Mouse (Mus musculus): ENCODE results near the gene Smo.
"Not testable (repeated sequence)": the region's sequence is repeated elsewhere in the genome, so short reads cannot be mapped to it uniquely, and the experiment has no call there.

The Smo gene

DNA sequence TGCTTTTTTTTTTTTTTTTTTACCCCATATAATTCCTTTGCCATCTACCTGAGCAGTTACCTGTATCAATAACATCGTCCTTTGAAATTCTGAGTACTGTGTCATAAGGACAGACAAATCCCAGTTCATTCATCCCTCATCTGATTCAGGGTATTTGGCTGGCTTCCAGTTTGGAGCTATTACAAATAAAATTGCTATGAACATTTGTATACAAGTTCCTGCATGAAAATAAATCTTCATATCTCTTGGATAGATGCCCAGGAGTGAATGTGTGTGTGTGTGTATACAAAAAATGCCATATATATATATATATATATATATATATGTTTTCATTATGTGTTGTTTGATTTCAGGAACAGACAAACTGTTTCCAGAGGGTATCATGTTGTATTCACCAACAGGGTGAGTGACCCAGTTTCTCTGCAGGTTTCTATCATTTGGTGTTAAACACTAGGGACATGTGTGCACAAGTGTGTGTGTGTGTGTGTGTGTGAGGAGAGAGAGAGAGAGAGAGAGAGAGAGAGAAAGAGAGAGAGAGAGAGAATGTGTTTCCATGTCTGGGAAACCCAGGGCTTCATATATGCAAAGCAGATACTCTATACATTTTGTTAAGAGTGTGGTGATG, 8.6 kb upstream of the Smo start:
- ATAC-seq (ENCODE audit: low TSS enrichment), result no peak

DNA sequence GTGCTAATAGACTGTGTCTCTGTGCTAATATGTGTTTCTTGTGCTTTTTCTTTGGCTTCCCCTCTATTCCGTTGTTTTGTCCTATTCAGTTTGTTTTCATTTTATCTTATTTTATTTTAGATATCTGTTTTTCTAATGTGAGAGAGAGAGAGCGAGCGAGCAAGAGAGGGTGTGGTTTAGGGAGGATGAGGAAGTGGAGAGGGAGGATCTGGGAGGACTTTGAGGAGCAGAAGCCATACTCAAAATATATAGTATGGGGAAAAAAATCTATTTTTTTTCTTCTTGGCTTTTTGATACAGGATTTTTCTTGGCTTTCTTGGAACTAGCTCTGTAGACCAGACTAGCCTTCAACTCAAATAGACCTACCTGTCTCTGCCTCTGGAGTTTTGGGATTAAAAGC, 7.3 kb upstream of the Smo start:
- ATAC-seq (ENCODE audit: low TSS enrichment), result no peak

- ATAC-seq (ENCODE audit: low TSS enrichment), result no peak
Measured at GRCm38 (mm10) chr6:29729491-29729890, 5.8 kb upstream of the Smo start.

DNA sequence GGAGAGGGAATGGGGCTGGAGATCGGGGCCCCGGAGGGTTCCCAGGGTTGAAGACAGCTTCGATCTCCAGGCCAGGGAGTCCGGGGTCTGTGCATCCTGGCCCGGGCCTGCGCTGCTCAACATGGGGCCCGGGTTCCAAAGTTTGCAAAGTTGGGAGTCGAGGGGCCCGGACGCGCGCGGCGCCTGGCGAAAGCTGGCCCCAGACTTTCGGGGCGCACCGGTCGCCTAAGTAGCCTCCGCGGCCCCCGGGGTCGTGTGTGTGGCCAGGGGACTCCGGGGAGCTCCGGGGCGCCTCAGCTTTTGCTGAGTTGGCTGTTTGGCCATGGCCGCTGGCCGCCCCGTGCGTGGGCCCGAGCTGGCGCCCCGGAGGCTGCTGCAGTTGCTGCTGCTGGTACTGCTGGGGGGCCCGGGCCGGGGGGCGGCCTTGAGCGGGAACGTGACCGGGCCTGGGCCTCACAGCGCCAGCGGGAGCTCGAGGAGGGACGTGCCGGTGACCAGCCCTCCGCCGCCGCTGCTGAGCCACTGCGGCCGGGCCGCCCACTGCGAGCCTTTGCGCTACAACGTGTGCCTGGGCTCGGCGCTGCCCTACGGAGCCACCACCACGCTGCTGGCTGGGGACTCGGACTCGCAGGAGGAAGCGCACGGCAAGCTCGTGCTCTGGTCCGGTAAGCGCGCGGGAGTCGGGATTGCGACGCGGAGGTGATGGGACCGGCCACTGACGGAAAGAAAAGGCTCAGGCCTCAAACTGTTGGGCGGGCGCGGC, 567 bp downstream of the Smo start:
- ATAC-seq (ENCODE audit: low TSS enrichment), result peak; percentile 79; the same call in 1 of the 2 replicates

GRCm38 (mm10) chr6:29736610-29737458, 1.5 kb downstream of the Smo start:
- ATAC-seq (ENCODE audit: low TSS enrichment), result no peak

DNA sequence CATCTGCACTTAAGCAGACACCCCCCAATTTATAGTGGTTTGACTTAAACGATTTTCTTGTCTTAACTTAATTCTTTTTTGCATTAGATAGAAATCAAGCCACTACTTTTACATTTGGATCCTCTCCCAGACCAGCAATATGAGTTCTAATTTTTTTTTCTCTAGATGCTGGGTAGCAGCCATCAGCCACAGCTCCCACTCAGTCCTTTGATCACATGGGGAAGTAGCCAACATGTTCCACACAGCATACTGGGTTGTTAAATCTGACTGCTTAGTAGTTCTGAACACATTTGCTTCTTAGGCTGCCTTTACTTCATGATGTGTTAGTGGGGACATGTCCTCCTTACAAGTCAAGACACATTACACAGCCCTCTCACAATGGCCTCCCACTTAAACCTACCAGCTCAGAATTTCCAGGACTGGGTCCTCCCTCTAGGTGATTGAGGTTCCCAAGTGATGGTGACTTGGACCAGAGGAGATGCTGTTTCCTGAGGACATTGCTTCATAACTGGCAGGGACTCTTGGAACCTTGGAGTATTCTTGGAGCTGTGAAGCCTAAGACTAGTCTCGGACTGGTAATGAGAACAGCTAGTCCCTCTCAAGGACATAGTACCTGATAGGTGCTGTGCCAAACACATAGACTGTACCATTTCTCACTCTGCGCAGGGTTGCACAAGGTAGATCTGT, 16.3 kb downstream of the Smo start:
- peak; percentile 90 for ATAC-seq (ENCODE audit: low TSS enrichment)

- ATAC-seq (ENCODE audit: low TSS enrichment), result no peak
Measured at GRCm38 (mm10) chr6:29753336-29753735, 18.0 kb downstream of the Smo start.

- peak; percentile 62 for ATAC-seq (ENCODE audit: low TSS enrichment)
Measured at GRCm38 (mm10) chr6:29756001-29756400, 20.7 kb downstream of the Smo start.

DNA sequence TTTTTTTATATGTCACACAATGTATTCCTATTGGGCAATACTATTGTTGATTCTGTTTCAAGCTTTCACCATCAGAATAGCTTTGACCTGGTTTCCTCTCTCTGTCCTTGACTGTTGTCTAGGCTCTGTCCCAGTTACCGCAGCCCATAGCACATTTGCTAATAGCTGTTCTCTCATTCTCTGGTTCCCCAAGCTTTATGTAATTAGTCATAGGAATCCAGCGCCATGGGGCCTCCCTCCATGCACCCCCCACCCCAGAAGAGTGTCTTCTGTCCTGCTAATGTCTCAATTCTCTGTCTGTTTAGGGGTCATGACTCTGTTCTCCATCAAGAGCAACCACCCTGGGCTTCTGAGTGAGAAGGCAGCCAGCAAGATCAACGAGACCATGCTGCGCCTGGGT, 21.2 kb downstream of the Smo start:
- ATAC-seq (ENCODE audit: low TSS enrichment), result no peak

- peak; percentile 78 for ATAC-seq (ENCODE audit: low TSS enrichment)
Measured at GRCm38 (mm10) chr6:29758417-29758816, 23.1 kb downstream of the Smo start.

- no peak for ATAC-seq (ENCODE audit: low TSS enrichment)
Measured at GRCm38 (mm10) chr6:29759012-29759679, 23.8 kb downstream of the Smo start.

DNA sequence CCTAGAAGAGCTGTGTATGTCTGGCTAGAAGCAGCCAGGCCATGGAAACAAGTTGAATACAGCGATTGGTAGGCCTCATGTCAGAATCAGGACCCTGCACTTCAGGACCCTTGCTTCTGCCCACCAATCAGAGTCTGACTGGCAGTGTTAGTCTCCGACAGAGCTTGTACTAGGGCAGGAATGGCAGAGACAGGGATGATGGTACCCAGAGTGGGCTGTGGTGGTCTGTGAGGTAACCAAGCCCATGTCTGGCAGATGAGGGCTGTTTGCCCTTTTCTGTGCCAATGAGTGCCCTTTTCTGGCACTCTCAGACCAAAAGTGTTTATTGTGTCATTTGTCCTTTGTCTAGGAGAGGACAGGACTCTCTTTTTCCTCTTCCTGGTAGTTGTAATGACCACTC, 25.1 kb downstream of the Smo start:
- ATAC-seq (ENCODE audit: low TSS enrichment), result not testable (repeated sequence)

GRCm38 (mm10) chr6:29761282-29761681, 26.0 kb downstream of the Smo start:
- no peak for ATAC-seq (ENCODE audit: low TSS enrichment)

GRCm38 (mm10) chr6:29762524-29762923, 27.2 kb downstream of the Smo start:
- 0 out of 2 replicates have a peak, but pooled peaks have one; percentile 55 for ATAC-seq (ENCODE audit: low TSS enrichment)

DNA sequence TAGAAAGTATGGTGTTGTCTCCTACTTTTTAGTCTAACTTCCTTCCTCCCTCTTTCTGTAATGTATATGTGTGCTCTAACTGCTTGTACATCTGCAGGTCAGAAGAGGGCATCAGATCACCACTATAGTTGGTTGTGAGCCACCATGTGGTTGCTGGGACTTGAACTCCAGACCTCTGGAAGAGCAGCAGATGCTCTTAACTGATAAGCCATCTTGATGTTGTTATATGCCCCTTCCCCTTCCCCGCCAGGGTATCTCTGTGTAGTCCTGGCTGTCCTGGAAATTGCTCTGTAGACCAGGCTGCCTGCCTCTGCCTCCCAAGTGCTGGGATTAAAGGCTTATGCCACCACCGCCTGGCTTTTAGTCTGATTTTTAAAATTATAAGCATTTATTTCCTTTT, 31.6 kb downstream of the Smo start:
- no peak for ATAC-seq (ENCODE audit: low TSS enrichment)

GRCm38 (mm10) chr6:29767813-29768660, 32.7 kb downstream of the Smo start, which contains the start of gene Ahcyl2:
Gene Ahcyl2 (plus strand): TSS chr6:29768011.
- peak; percentile 91 for ATAC-seq (ENCODE audit: low TSS enrichment)

- peak; percentile 27 for ATAC-seq (ENCODE audit: low TSS enrichment)
Measured at GRCm38 (mm10) chr6:29768791-29769441, 33.6 kb downstream of the Smo start.

- ATAC-seq (ENCODE audit: low TSS enrichment), result no peak
Measured at GRCm38 (mm10) chr6:29770672-29771321, 35.5 kb downstream of the Smo start.

- ATAC-seq (ENCODE audit: low TSS enrichment), result no peak
Measured at GRCm38 (mm10) chr6:29772236-29772635, 36.9 kb downstream of the Smo start.
